Mouse (Mus musculus) cerebellum, adult 9-10 months (tissue): ENCODE measurements around the gene Ptpn14.
A peak's percentile ranks its signal among the peaks of the same experiment; 100 is the strongest.

Experiments used
- DNase-seq: peaks from one replicate; pipeline ENCODE4 v3.0.0; 2022

The Ptpn14 gene

GRCm38 (mm10) chr1:189913093-189913760 lies 185.2 kb downstream of the Ptpn14 start:
- no peak for DNase-seq

GRCm38 (mm10) chr1:189916422-189917125 lies 188.5 kb downstream of the Ptpn14 start:
- no peak for DNase-seq

- no peak for DNase-seq
Measured at GRCm38 (mm10) chr1:189917126-189917500, 189.0 kb downstream of the Ptpn14 start.

- no peak for DNase-seq
Measured at GRCm38 (mm10) chr1:189919756-189920155, 191.7 kb downstream of the Ptpn14 start.

- peak; percentile 32 for DNase-seq
Measured at GRCm38 (mm10) chr1:189920701-189921567, 192.9 kb downstream of the Ptpn14 start.

GRCm38 (mm10) chr1:189921568-189921817 lies 193.4 kb downstream of the Ptpn14 start:
- peak; percentile 50 for DNase-seq

- peak; percentile 74 for DNase-seq
Measured at GRCm38 (mm10) chr1:189921818-189922592, 193.9 kb downstream of the Ptpn14 start, which contains the start of gene Smyd2. Smyd2 (minus strand) TSS chr1:189922363.

- peak; percentile 68 for DNase-seq
Measured at GRCm38 (mm10) chr1:189922721-189923120, 194.7 kb downstream of the Ptpn14 start.

- peak; percentile 41 for DNase-seq
Measured at GRCm38 (mm10) chr1:189923157-189923556, 195.1 kb downstream of the Ptpn14 start.

- no peak for DNase-seq
Measured at GRCm38 (mm10) chr1:189923871-189924568, 196.0 kb downstream of the Ptpn14 start.

GRCm38 (mm10) chr1:189926279-189926678 lies 198.2 kb downstream of the Ptpn14 start:
- no peak for DNase-seq
